Mouse (Mus musculus) embryonic facial prominence, embryonic 12.5 days (tissue): ENCODE data around the gene Cd2ap. TPM values are rescaled to one million over a fixed set of nuclear protein-coding genes. Genes with fewer than 3 reads are reported as not detected.
"Not testable (repeated sequence)": the region's sequence is repeated elsewhere in the genome, so short reads cannot be mapped to it uniquely, and the experiment has no call there.

ENCODE experiments used
- ATAC-seq: fragments of 200-750 bp; cut with Nextera tagmentation; 2 replicates; pipeline ENCODE4 v1.8.0; 2017; ENCODE audit not compliant: insufficient number of reproducible peaks, insufficient read depth, low FRiP score, low TSS enrichment
- H3K27ac ChIP-seq: fragments of 300-500 bp; sonication (generic); 2 replicates; pipeline ENCODE4 v1.5.1; 2016; ENCODE audit warnings: mild to moderate bottlenecking
- H3K27me3 ChIP-seq: fragments of 300-500 bp; sonication (generic); 2 replicates; pipeline ENCODE4 v1.6.1; 2016; ENCODE audit warnings: mild to moderate bottlenecking, moderate library complexity
- H3K36me3 ChIP-seq: fragments of 300-500 bp; sonication (generic); 2 replicates; pipeline ENCODE4 v1.6.1; 2016; ENCODE audit warnings: mild to moderate bottlenecking
- H3K4me1 ChIP-seq: fragments of 300-500 bp; sonication (generic); 2 replicates; pipeline ENCODE4 v1.6.1; 2016
- H3K4me2 ChIP-seq: fragments of 300-500 bp; sonication (generic); replicated peaks from 2 replicates; pipeline ENCODE4 v1.6.1; 2016; ENCODE audit warnings: mild to moderate bottlenecking, moderate library complexity
- H3K4me3 ChIP-seq: fragments of 300-500 bp; sonication (generic); 2 replicates; pipeline ENCODE4 v1.5.1; 2016; ENCODE audit warnings: mild to moderate bottlenecking
- H3K9ac ChIP-seq: fragments of 300-500 bp; sonication (generic); 2 replicates; pipeline ENCODE4 v1.6.1; 2016; ENCODE audit warnings: mild to moderate bottlenecking, moderate library complexity
- H3K9me3 ChIP-seq: fragments of 300-500 bp; sonication (generic); 2 replicates; pipeline ENCODE4 v1.6.1; 2016; ENCODE audit warnings: mild to moderate bottlenecking, moderate library complexity
- WGBS: fragments of 180-500 bp; shearing (Covaris S2); methylation state at CpG from one replicate; pipeline ENCODE4 v1.1.7; 2016; 5-methylcytosine and 5-hydroxymethylcytosine counted together
- polyA plus RNA-seq: library from polyadenylated mRNA; unstranded; fragments of >200 nt; fragmentation: Nextera tagmentation; extraction: Ambion mirVana; gene quantifications from 2 replicates; pipeline ENCODE4 v1.2.1, GENCODE M21; 2016

The Cd2ap gene
- polyA plus RNA-seq: 20.8 and 22.4 TPM in 2 replicates

DNA sequence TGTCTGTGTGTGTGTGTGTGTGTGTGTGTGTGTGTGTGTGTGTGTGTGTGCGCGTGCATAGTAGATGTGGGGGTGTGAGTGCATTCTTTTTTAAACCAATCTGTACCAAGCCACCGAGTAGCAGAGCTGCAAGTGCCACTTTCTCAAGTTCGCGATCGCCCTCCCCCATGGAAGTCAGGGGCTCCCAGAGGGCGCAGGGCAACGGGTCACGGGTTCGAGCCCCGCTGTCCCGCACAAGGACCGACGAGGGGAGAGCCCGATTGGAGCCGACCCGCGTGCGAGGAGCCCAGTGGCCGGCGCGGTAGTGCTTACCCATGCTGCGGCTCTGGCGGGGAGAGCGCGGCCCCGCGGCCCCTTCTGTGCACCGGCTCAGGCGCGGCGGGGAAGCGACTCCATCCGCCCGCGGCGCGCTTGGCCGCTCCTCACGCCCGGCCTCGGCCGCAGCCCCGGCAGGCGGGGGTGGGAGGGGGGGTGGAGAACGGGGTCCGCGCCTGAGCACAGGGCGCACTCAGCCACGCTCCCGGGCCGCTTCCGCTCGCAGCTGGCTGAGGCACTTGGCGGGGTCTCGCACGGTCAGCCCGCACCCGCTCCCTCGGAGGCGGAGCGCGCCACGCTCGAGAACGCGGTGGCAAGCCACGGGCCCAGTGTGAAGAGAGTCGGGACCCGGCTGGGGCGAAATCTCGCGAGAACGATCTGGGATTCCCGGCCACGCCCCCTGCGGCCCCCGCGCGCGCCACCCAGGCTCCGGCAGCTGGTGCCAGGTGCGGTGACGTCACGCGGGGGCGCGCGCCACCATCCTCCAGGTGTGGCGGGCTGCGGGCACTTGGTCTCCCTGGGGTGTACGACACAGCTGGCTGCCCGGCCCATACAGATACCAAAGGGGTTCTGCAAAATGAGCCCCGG is at the start of gene Cd2ap:
Cd2ap (minus strand) TSS at position 665 of the 903 bp plus-strand sequence.
- ATAC-seq: peak; percentile 94
- under 1% methylated on average over 89 of the region's 94 CpGs for WGBS
- peak within 1 kb of the TSS; percentile 76 for H3K4me2 ChIP-seq

DNA sequence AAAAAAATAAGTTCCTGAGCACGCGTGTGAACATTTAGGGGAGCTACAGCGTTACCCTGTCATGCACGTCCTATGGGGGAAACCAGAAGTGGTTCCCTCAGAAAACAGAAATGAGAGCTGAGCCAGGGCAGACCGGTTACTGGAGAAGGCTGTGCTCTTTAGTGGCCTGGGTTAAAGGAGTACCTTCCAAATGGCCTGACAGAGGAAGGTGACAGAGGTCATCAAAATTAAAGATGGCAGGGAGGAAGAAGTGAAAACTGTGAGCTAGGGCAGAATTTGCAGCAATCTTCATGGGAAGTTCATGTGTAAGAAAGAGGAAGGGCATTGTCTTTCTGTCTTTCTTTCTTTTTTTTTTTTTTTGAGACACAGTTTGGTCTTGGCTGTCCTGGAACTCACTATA is 48.3 kb upstream of the Cd2ap start:
- WGBS: 90% methylated on average over 5 of the region's 5 CpGs
- no peaks in the 10 kb centered on the region for H3K27me3 ChIP-seq
- no peak for ATAC-seq
- no peaks in the 10 kb centered on the region for H3K4me1 ChIP-seq
- H3K9ac ChIP-seq: no peak overlapping the region
- no peak overlapping the region for H3K4me2 ChIP-seq
- no peaks in the 10 kb centered on the region for H3K9me3 ChIP-seq
- no peak overlapping the region for H3K4me3 ChIP-seq
- H3K36me3 ChIP-seq: no peaks in the 10 kb centered on the region
- H3K27ac ChIP-seq: no peak overlapping the region

More for the DNA sequence above, at the start of gene Cd2ap:
- peaks cover 8% of the 10 kb centered on the region; the same call in 1 of the 2 replicates for H3K4me1 ChIP-seq
- peak within 1 kb of the TSS; percentile 78 for H3K4me3 ChIP-seq
- peak within 1 kb of the TSS; percentile 85 for H3K9ac ChIP-seq
- H3K9me3 ChIP-seq: no peaks in the 10 kb centered on the region
- H3K27me3 ChIP-seq: no peaks in the 10 kb centered on the region
- peak within 1 kb of the TSS; percentile 96 for H3K27ac ChIP-seq
- H3K36me3 ChIP-seq: no peaks in the 10 kb centered on the region

- H3K9me3 ChIP-seq: no peaks in the 10 kb centered on the region
- ATAC-seq: 0 out of 2 replicates have a peak, but pooled peaks have one; percentile 17
- H3K4me2 ChIP-seq: no peak overlapping the region
- H3K9ac ChIP-seq: no peak overlapping the region
- H3K4me1 ChIP-seq: no peaks in the 10 kb centered on the region
- no peaks in the 10 kb centered on the region for H3K27me3 ChIP-seq
- WGBS: 50% methylated on average over 9 of the region's 9 CpGs
- H3K4me3 ChIP-seq: no peak overlapping the region
- no peaks in the 10 kb centered on the region for H3K36me3 ChIP-seq
- H3K27ac ChIP-seq: no peak overlapping the region
Measured at GRCm38 (mm10) chr17:42918810-42919209, 42.3 kb upstream of the Cd2ap start.

- Histone ChIP-seq H3K27me3 (no peaks in the 10 kb centered on the region; the same call in 1 of the 2 replicates), H3K4me2 (no peak overlapping the region)
Measured at GRCm38 (mm10) chr17:42914726-42915125, 38.3 kb upstream of the Cd2ap start.

GRCm38 (mm10) chr17:42912193-42912592 is 35.7 kb upstream of the Cd2ap start:
- H3K36me3 ChIP-seq: no peaks in the 10 kb centered on the region
- H3K9me3 ChIP-seq: no peaks in the 10 kb centered on the region
- WGBS: 78% methylated on average over 6 of the region's 6 CpGs
- no peak overlapping the region for H3K9ac ChIP-seq
- ATAC-seq: no peak
- no peaks in the 10 kb centered on the region for H3K4me1 ChIP-seq
- H3K4me3 ChIP-seq: no peak overlapping the region
- H3K27me3 ChIP-seq: no peaks in the 10 kb centered on the region; the same call in 1 of the 2 replicates
- no peak overlapping the region for H3K27ac ChIP-seq
- H3K4me2 ChIP-seq: no peak overlapping the region

More at GRCm38 (mm10) chr17:42914726-42915125, 38.3 kb upstream of the Cd2ap start:
- no peak overlapping the region for H3K4me3 ChIP-seq
- no peaks in the 10 kb centered on the region for H3K9me3 ChIP-seq
- no peak for ATAC-seq
- WGBS: 82% methylated on average over 7 of the region's 7 CpGs
- no peaks in the 10 kb centered on the region for H3K4me1 ChIP-seq
- no peaks in the 10 kb centered on the region for H3K36me3 ChIP-seq
- no peak overlapping the region for H3K27ac ChIP-seq
- no peak overlapping the region for H3K9ac ChIP-seq

DNA sequence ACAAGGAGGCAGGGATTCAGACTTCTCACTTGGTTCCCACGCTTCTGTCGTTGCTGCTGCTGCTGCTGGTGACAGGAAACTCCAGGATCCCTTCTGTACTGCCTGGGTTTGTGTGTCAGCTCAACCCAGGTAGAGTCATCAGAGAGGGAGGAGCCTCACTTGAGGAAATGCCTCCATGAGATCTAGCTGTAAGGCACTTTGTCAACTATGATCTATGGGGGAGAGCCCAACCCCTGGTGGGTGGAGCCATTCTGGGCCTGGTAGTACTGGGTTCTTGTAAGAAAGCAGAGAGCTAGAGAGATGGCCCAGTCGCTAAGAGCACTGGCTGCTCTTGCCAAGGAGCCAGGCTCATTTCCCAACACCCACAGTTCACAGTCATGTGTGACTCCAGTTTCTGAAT is 34.0 kb upstream of the Cd2ap start:
- WGBS: 78% methylated on average over 3 of the region's 3 CpGs
- H3K4me1 ChIP-seq: no peaks in the 10 kb centered on the region
- no peaks in the 10 kb centered on the region; the same call in 1 of the 2 replicates for H3K27me3 ChIP-seq

GRCm38 (mm10) chr17:42909376-42909775 is 32.9 kb upstream of the Cd2ap start:
- no peaks in the 10 kb centered on the region for H3K9me3 ChIP-seq
- no peak overlapping the region for H3K4me2 ChIP-seq
- no peaks in the 10 kb centered on the region for H3K36me3 ChIP-seq
- H3K4me1 ChIP-seq: no peaks in the 10 kb centered on the region
- H3K4me3 ChIP-seq: no peak overlapping the region
- no peak for ATAC-seq
- no peaks in the 10 kb centered on the region; the same call in 1 of the 2 replicates for H3K27me3 ChIP-seq
- no peak overlapping the region for H3K27ac ChIP-seq
- WGBS: 61% methylated on average over 9 of the region's 9 CpGs
- H3K9ac ChIP-seq: no peak overlapping the region

More for the DNA sequence above, 34.0 kb upstream of the Cd2ap start:
- H3K4me3 ChIP-seq: no peak overlapping the region
- H3K36me3 ChIP-seq: no peaks in the 10 kb centered on the region
- ATAC-seq: no peak
- no peaks in the 10 kb centered on the region for H3K9me3 ChIP-seq
- no peak overlapping the region for H3K9ac ChIP-seq
- no peak overlapping the region for H3K4me2 ChIP-seq
- H3K27ac ChIP-seq: no peak overlapping the region

GRCm38 (mm10) chr17:42908744-42909370 is 32.4 kb upstream of the Cd2ap start:
- no peak for ATAC-seq
- Histone ChIP-seq H3K9me3 (no peaks in the 10 kb centered on the region), H3K27me3 (no peaks in the 10 kb centered on the region; the same call in 1 of the 2 replicates), H3K4me3 (no peak overlapping the region), H3K27ac (no peak overlapping the region), H3K4me1 (no peaks in the 10 kb centered on the region), H3K4me2 (no peak overlapping the region), H3K36me3 (no peaks in the 10 kb centered on the region), H3K9ac (no peak overlapping the region)
- WGBS: 64% methylated on average over 9 of the region's 9 CpGs

DNA sequence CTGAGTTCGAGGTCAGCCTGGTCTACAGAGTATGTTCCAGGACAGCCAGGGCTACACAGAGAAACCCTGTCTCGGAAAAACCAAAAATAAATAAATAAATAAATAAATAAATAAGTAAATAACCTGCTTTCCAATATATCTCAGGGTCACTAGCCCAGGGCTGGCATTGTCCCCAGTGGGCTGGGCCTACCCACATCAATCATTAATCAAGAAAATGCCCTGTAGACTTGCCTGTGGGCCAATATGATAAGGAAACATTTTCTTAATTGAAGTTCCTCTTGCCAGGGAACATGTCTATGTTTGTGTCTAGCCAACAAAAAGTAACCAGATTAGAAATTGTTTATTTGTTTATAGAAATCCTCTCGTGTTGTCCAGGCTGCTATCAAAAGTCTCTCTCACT is 31.7 kb upstream of the Cd2ap start:
- no peak overlapping the region for H3K9ac ChIP-seq
- H3K4me1 ChIP-seq: no peaks in the 10 kb centered on the region
- no peak overlapping the region for H3K4me3 ChIP-seq
- no peak overlapping the region for H3K4me2 ChIP-seq
- no peak for ATAC-seq
- H3K27ac ChIP-seq: no peak overlapping the region
- WGBS: 87% methylated on average over 3 of the region's 3 CpGs
- no peaks in the 10 kb centered on the region for H3K9me3 ChIP-seq
- H3K36me3 ChIP-seq: no peaks in the 10 kb centered on the region
- H3K27me3 ChIP-seq: no peaks in the 10 kb centered on the region; the same call in 1 of the 2 replicates

DNA sequence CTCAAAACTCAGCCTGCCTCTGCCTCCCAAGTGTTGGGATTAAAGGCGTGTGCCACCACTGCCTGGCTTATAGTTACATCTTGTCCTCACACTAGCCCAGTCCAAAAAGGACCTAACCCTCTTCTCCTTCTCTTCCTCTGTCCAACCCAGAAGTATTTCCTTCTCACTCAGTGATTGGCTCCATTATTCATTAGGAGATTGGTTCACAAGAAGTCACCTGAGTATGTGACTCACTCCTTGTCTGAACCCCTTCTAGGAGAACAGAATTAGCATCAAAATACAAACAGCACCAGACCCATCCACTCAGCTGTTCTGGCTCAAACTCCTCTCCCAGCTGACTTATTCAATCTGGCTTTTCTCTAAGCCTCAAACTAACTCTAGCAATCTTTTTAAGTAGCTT is 30.0 kb upstream of the Cd2ap start:
- 82% methylated on average over 1 of the region's 1 CpGs for WGBS
- not testable (repeated sequence) for ATAC-seq, H3K4me3 ChIP-seq, H3K27ac ChIP-seq, H3K27me3 ChIP-seq, H3K9me3 ChIP-seq, H3K4me2 ChIP-seq, H3K4me1 ChIP-seq, H3K9ac ChIP-seq, H3K36me3 ChIP-seq

GRCm38 (mm10) chr17:42905919-42906318 is 29.5 kb upstream of the Cd2ap start:
- WGBS: 86% methylated on average over 6 of the region's 6 CpGs
- no peaks in the 10 kb centered on the region; the same call in 1 of the 2 replicates for H3K27me3 ChIP-seq
- no peaks in the 10 kb centered on the region for H3K9me3 ChIP-seq
- no peaks in the 10 kb centered on the region for H3K36me3 ChIP-seq
- H3K4me2 ChIP-seq: no peak overlapping the region
- H3K27ac ChIP-seq: no peak overlapping the region
- H3K9ac ChIP-seq: no peak overlapping the region
- H3K4me3 ChIP-seq: no peak overlapping the region
- no peak for ATAC-seq
- no peaks in the 10 kb centered on the region for H3K4me1 ChIP-seq

GRCm38 (mm10) chr17:42900795-42901194 is 24.3 kb upstream of the Cd2ap start:
- peaks cover 11% of the 10 kb centered on the region; the same call in 1 of the 2 replicates for H3K9me3 ChIP-seq
- no peaks in the 10 kb centered on the region for H3K4me1 ChIP-seq
- 75% methylated on average over 2 of the region's 2 CpGs for WGBS
- no peak overlapping the region for H3K4me3 ChIP-seq
- H3K4me2 ChIP-seq: no peak overlapping the region
- ATAC-seq: no peak
- H3K27me3 ChIP-seq: no peaks in the 10 kb centered on the region
- H3K36me3 ChIP-seq: no peaks in the 10 kb centered on the region
- no peak overlapping the region for H3K27ac ChIP-seq
- H3K9ac ChIP-seq: no peak overlapping the region
